Mouse (Mus musculus) inflammation-experienced regulatory T-cells, adult 6 months (primary cell): ENCODE measurements at regions not wholly inside any gene's neighbourhood (a gene's known extent, or its start where the extent isn't known, plus 50 kb on each side); places are given as distances from the start of the nearest gene placed in this dataset.
"Not testable (repeated sequence)": the region's sequence is repeated elsewhere in the genome, so short reads cannot be mapped to it uniquely, and the experiment has no call there.

Experiments
- ATAC-seq: one replicate; pipeline ENCODE4 v1.8.0; 2017

- no peak for ATAC-seq
Measured at GRCm38 (mm10) chr13:32449710-32450417, 111.3 kb upstream of the Gmds start.

- ATAC-seq, result no peak
Measured at GRCm38 (mm10) chr13:32444531-32444930, 106.0 kb upstream of the Gmds start.

- ATAC-seq, result no peak
Measured at GRCm38 (mm10) chr13:32442025-32442424, 103.5 kb upstream of the Gmds start.

GRCm38 (mm10) chr13:32435136-32435535 is 96.6 kb upstream of the Gmds start:
- no peak for ATAC-seq

GRCm38 (mm10) chr13:32428482-32428881 is 89.9 kb upstream of the Gmds start:
- ATAC-seq, result no peak

- no peak for ATAC-seq
Measured at GRCm38 (mm10) chr13:32426906-32427305, 88.4 kb upstream of the Gmds start.

GRCm38 (mm10) chr13:32426199-32426598 is 87.7 kb upstream of the Gmds start:
- no peak for ATAC-seq

GRCm38 (mm10) chr13:32424543-32424942 is 86.0 kb upstream of the Gmds start:
- not testable (repeated sequence) for ATAC-seq

- no peak for ATAC-seq
Measured at GRCm38 (mm10) chr13:32422485-32422884, 83.9 kb upstream of the Gmds start.

GRCm38 (mm10) chr13:32419326-32419725 is 80.8 kb upstream of the Gmds start:
- no peak for ATAC-seq

- no peak for ATAC-seq
Measured at GRCm38 (mm10) chr13:32418655-32419054, 80.1 kb upstream of the Gmds start.

- no peak for ATAC-seq
Measured at GRCm38 (mm10) chr13:32417907-32418306, 79.4 kb upstream of the Gmds start.

GRCm38 (mm10) chr13:32411287-32411935 is 72.9 kb upstream of the Gmds start:
- ATAC-seq, result peak; percentile 64

GRCm38 (mm10) chr13:32410065-32410464 is 71.5 kb upstream of the Gmds start:
- no peak for ATAC-seq

- ATAC-seq, result no peak
Measured at GRCm38 (mm10) chr13:32398616-32399015, 60.1 kb upstream of the Gmds start.
